Mouse (Mus musculus) adrenal gland, adult 18-20 months (tissue): ENCODE measurements around the gene Mst1. TPM values are rescaled to one million over a fixed set of nuclear protein-coding genes. Genes with fewer than 3 reads are reported as not detected.

Experiments
- DNase-seq, 2 experiments: peaks; one replicate each; pipeline ENCODE4 v3.0.0; 2021 to 2022; ENCODE audit warnings: low spot score in 2 of 2
- long read RNA-seq, 2 experiments: library from polyadenylated mRNA; stranded (forward); transcript quantifications; one replicate each; pipeline ENCODE4 v2.0.0; 2021
- total RNA-seq, 2 experiments: library from RNA; stranded (reverse); gene quantifications; 1 replicate in 1 of 2; 2 replicates in 1 of 2; pipeline ENCODE4 v1.2.3; 2021

Mst1 gene
- under 1 TPM in 1 of 2 experiments, not detected in 1; 0.23 TPM for total RNA-seq
- long read RNA-seq, experiment 1 = 0 reads
- long read RNA-seq, experiment 2, partial matches to known transcripts = 1 of 1 reads
- long read RNA-seq, experiment 2, other reads (novel, unspliced or antisense) = 0 of 1 reads

GRCm38 (mm10) chr9:108080168-108080567 lies at the start of gene Mst1:
Gene Mst1, plus strand, starts transcription at chr9:108080436.
- no peak for DNase-seq

- DNase-seq = no peak
These were observed 48.1 kb upstream of the Mst1 start for GRCm38 (mm10) chr9:108032126-108032525.

- no peak for DNase-seq
These were observed 44.7 kb upstream of the Mst1 start for GRCm38 (mm10) chr9:108035331-108036156.

GRCm38 (mm10) chr9:108044751-108045492 lies 35.3 kb upstream of the Mst1 start:
- no peak for DNase-seq

- no peak for DNase-seq
These were observed 33.7 kb upstream of the Mst1 start for GRCm38 (mm10) chr9:108046582-108046981.

- peak in 1 of 2 experiments; percentile 22 for DNase-seq
These were observed 32.4 kb upstream of the Mst1 start for GRCm38 (mm10) chr9:108047601-108048565.

GRCm38 (mm10) chr9:108048566-108048955 lies 31.7 kb upstream of the Mst1 start:
- no peak for DNase-seq

- DNase-seq = peak; percentile 87 to 91
These were observed 31.2 kb upstream of the Mst1 start, which contains the start of gene Gmppb for GRCm38 (mm10) chr9:108049016-108049455. Gene Gmppb, plus strand, starts transcription at chr9:108049242.

- peak in 1 of 2 experiments; percentile 22 for DNase-seq
These were observed 30.5 kb upstream of the Mst1 start for GRCm38 (mm10) chr9:108049561-108050251.

GRCm38 (mm10) chr9:108051184-108051930 lies 28.9 kb upstream of the Mst1 start:
- DNase-seq = no peak

GRCm38 (mm10) chr9:108051931-108052220 lies 28.4 kb upstream of the Mst1 start:
- no peak for DNase-seq

GRCm38 (mm10) chr9:108052411-108052810 lies 27.8 kb upstream of the Mst1 start:
- DNase-seq = no peak

GRCm38 (mm10) chr9:108052885-108053664 lies 27.2 kb upstream of the Mst1 start, which contains the start of gene Amigo3:
Gene Amigo3, plus strand, starts transcription at chr9:108053159.
- peak; percentile 92 to 96 for DNase-seq

GRCm38 (mm10) chr9:108053665-108054225 lies 26.5 kb upstream of the Mst1 start:
- DNase-seq = peak in 1 of 2 experiments; percentile 21

GRCm38 (mm10) chr9:108054331-108055040 lies 25.8 kb upstream of the Mst1 start:
- DNase-seq = peak in 1 of 2 experiments; percentile 17

GRCm38 (mm10) chr9:108055061-108055460 lies 25.2 kb upstream of the Mst1 start:
- no peak for DNase-seq

- DNase-seq = no peak
These were observed 24.5 kb upstream of the Mst1 start for GRCm38 (mm10) chr9:108055661-108056237.
